Mouse (Mus musculus) MEL (cell line): ENCODE results near the gene Rnf166. TPM values are rescaled to one million over a fixed set of nuclear protein-coding genes. Genes with fewer than 3 reads are reported as not detected.

Source experiments
- DNase-seq: peaks from one replicate; pipeline ENCODE4 v3.0.0; 2011; ENCODE audit warnings: low read depth, low spot score
- H3K27ac ChIP-seq: 2 replicates; pipeline ENCODE4 v1.5.1; 2012; ENCODE audit warnings: low read depth, mild to moderate bottlenecking, control low read depth, low read length, moderate library complexity; ENCODE audit not compliant: control insufficient read depth
- H3K27me3 ChIP-seq, 2 experiments: fragments of 150-350 bp in 1 of 2; sonication (generic) in 1 of 2; 2 replicates each; pipeline ENCODE4 v1.6.1; 2012; ENCODE audit warnings: low read length in 2 of 2, mild to moderate bottlenecking in 2 of 2, improper control_type of control experiment in 1 of 2, moderate library complexity in 1 of 2; ENCODE audit not compliant: insufficient read depth in 2 of 2, control insufficient read depth in 1 of 2
- H3K36me3 ChIP-seq, 2 experiments: 2 replicates each; pipeline ENCODE4 v1.6.1; 2012 to 2014; ENCODE audit warnings: low read length in 2 of 2, improper control_type of control experiment in 1 of 2, inconsistent platforms in 1 of 2, mild to moderate bottlenecking in 1 of 2; ENCODE audit not compliant: insufficient read depth in 2 of 2, control insufficient read depth in 1 of 2
- H3K4me1 ChIP-seq, 2 experiments: fragments of 150-350 bp in 1 of 2; sonication (generic) in 1 of 2; 2 replicates each; pipeline ENCODE4 v1.6.1; 2012; ENCODE audit warnings: low read length in 2 of 2, improper control_type of control experiment in 1 of 2, mild to moderate bottlenecking in 1 of 2; ENCODE audit not compliant: insufficient read depth in 2 of 2, control insufficient read depth in 1 of 2
- H3K4me3 ChIP-seq, 2 experiments: fragments of 150-350 bp in 1 of 2; sonication (generic) in 1 of 2; 2 replicates each; pipeline ENCODE4 v1.5.1; 2012; ENCODE audit warnings: low read depth in 2 of 2, low read length in 2 of 2, mild to moderate bottlenecking in 2 of 2, moderate library complexity in 2 of 2, control low read depth in 1 of 2, improper control_type of control experiment in 1 of 2; ENCODE audit not compliant: control insufficient read depth in 1 of 2, insufficient read depth in 1 of 2
- H3K79me2 ChIP-seq: 2 replicates; pipeline ENCODE4 v1.6.1; 2012; ENCODE audit warnings: mild to moderate bottlenecking, low read length, moderate library complexity; ENCODE audit not compliant: control insufficient read depth, poor library complexity, insufficient read depth
- H3K9ac ChIP-seq: 2 replicates; pipeline ENCODE4 v1.6.1; 2012; ENCODE audit warnings: low read depth, mild to moderate bottlenecking, control low read depth, low read length, moderate library complexity; ENCODE audit not compliant: control insufficient read depth, poor library complexity, severe bottlenecking
- H3K9me3 ChIP-seq: fragments of 150-350 bp; sonication (generic); replicated peaks from 2 replicates; pipeline ENCODE4 v1.6.1; 2012; ENCODE audit warnings: mild to moderate bottlenecking, low read length, improper control_type of control experiment, moderate library complexity; ENCODE audit not compliant: insufficient read depth
- BHLHE40 ChIP-seq: IDR thresholded peaks from 2 replicates; pipeline ENCODE4 v1.6.1; 2012; ENCODE audit warnings: low read depth, mild to moderate bottlenecking, inconsistent platforms, low read length, improper control_type of control experiment, borderline replicate concordance
- ETS1 ChIP-seq: IDR thresholded peaks from 2 replicates; pipeline ENCODE4 v1.6.1; 2012; ENCODE audit warnings: low read depth, mild to moderate bottlenecking, inconsistent platforms, low read length, improper control_type of control experiment, moderate library complexity
- GABPA ChIP-seq: IDR thresholded peaks from 2 replicates; pipeline ENCODE4 v1.6.1; 2012; ENCODE audit warnings: low read depth, mild to moderate bottlenecking, inconsistent platforms, low read length, improper control_type of control experiment, moderate library complexity
- MAFK ChIP-seq: IDR thresholded peaks from 2 replicates; pipeline ENCODE4 v1.6.1; 2011; ENCODE audit warnings: low read depth, mild to moderate bottlenecking, low read length, improper control_type of control experiment, borderline replicate concordance
- MAZ ChIP-seq: IDR thresholded peaks from 2 replicates; pipeline ENCODE4 v1.6.1; 2012; ENCODE audit warnings: low read depth, mild to moderate bottlenecking, inconsistent platforms, low read length, improper control_type of control experiment
- MEF2A ChIP-seq: IDR thresholded peaks from 2 replicates; pipeline ENCODE4 v1.6.1; 2014; ENCODE audit warnings: low read depth, mild to moderate bottlenecking, inconsistent platforms, low read length, improper control_type of control experiment; ENCODE audit not compliant: poor library complexity, insufficient replicate concordance, severe bottlenecking; ENCODE audit errors: extremely low read depth
- MXI1 ChIP-seq: IDR thresholded peaks from 2 replicates; pipeline ENCODE4 v1.6.1; 2011; ENCODE audit warnings: mild to moderate bottlenecking, low read depth, low read length, improper control_type of control experiment
- MYB ChIP-seq: IDR thresholded peaks from 2 replicates; pipeline ENCODE4 v1.6.1; 2011; ENCODE audit warnings: mild to moderate bottlenecking, low read depth, low read length, improper control_type of control experiment
- POLR2A ChIP-seq, 2 experiments: IDR thresholded peaks; 2 replicates each; pipeline ENCODE4 v1.6.1; 2011 to 2012; ENCODE audit warnings: low read length in 2 of 2, mild to moderate bottlenecking in 2 of 2, control low read depth in 1 of 2, improper control_type of control experiment in 1 of 2, low read depth in 1 of 2, moderate library complexity in 1 of 2; ENCODE audit not compliant: control insufficient read depth in 1 of 2, insufficient read depth in 1 of 2, poor library complexity in 1 of 2
- POLR2AphosphoS2 ChIP-seq: IDR thresholded peaks from 2 replicates; pipeline ENCODE4 v1.6.1; 2011; ENCODE audit warnings: low read length, improper control_type of control experiment
- POLR2AphosphoS5 ChIP-seq: IDR thresholded peaks from 2 replicates; pipeline ENCODE4 v1.6.1; 2012; ENCODE audit warnings: low read depth, borderline replicate concordance, mild to moderate bottlenecking, inconsistent platforms, low read length, moderate library complexity, mixed read lengths
- USF1 ChIP-seq: IDR thresholded peaks from 2 replicates; pipeline ENCODE4 v1.6.1; 2014; ENCODE audit warnings: low read depth, mild to moderate bottlenecking, inconsistent platforms, low read length, improper control_type of control experiment, moderate library complexity
- USF2 ChIP-seq, 2 experiments: IDR thresholded peaks; 2 replicates each; pipeline ENCODE4 v1.6.1; 2011 to 2012; ENCODE audit warnings: improper control_type of control experiment in 2 of 2, low read length in 2 of 2, borderline replicate concordance in 1 of 2, inconsistent platforms in 1 of 2, low read depth in 1 of 2, mild to moderate bottlenecking in 1 of 2; ENCODE audit not compliant: insufficient read depth in 1 of 2
- ZKSCAN1 ChIP-seq: IDR thresholded peaks from 2 replicates; pipeline ENCODE4 v1.6.1; 2012; ENCODE audit warnings: low read depth, mild to moderate bottlenecking, inconsistent platforms, low read length, improper control_type of control experiment, moderate library complexity
- ZNF384 ChIP-seq: IDR thresholded peaks from 2 replicates; pipeline ENCODE4 v1.6.1; 2012; ENCODE audit warnings: low read depth, mild to moderate bottlenecking, inconsistent platforms, low read length, improper control_type of control experiment
- polyA plus RNA-seq, 2 experiments: library from polyadenylated mRNA; stranded (reverse) in 1 of 2; unstranded in 1 of 2; fragments of >175 nt in 1 of 2; fragments of >200 nt in 1 of 2; gene quantifications; 2 replicates each; pipeline versions ENCODE4 v1.2.1 to v1.2.4; 2012; ENCODE audit warnings: low replicate concordance in 2 of 2, low read depth in 1 of 2; ENCODE audit not compliant: insufficient read length in 2 of 2, insufficient read depth in 1 of 2, missing spikeins in 1 of 2
- total RNA-seq: library from RNA; depleted of rRNA; stranded (reverse); fragments of 300-350 nt; gene quantifications from 2 replicates; pipeline ENCODE4 v1.2.3, GENCODE M21; 2012

Gene Rnf166
- total and polyA plus RNA-seq, 3 experiments: 18.6 to 37.7 TPM; not detected in 1

GRCm38 (mm10) chr8:122488387-122488786, 12.5 kb upstream of the Rnf166 start:
- Histone ChIP-seq H3K9me3 (no peaks in the 10 kb centered on the region), H3K4me3 (no peak overlapping the region), H3K4me1 (no peaks in the 10 kb centered on the region), H3K27ac (no peak overlapping the region), H3K36me3 (peaks cover 0 to 2% of the 10 kb centered on the region in 2 experiments; a peak in 1 of 4 replicates), H3K27me3 (no peaks in the 10 kb centered on the region), H3K79me2 (no peaks in the 10 kb centered on the region), H3K9ac (no peak overlapping the region)
- DNase-seq: no peak
- no peak for TF ChIP-seq MEF2A
- no peak for TF ChIP-seq ZKSCAN1
- no peak for TF ChIP-seq POLR2A (IDR thresholded peaks at IDR 0.05; ENCODE audit: control insufficient read depth in 1 of 2, insufficient read depth in 1 of 2, low read depth in 1 of 2, low read length in 2 of 2, poor library complexity in 1 of 2)
- no peak for TF ChIP-seq POLR2AphosphoS2
- TF ChIP-seq ZNF384: no peak
- TF ChIP-seq MXI1: no peak
- no peak for TF ChIP-seq ETS1
- no peak for TF ChIP-seq POLR2AphosphoS5
- no peak for TF ChIP-seq USF1
- TF ChIP-seq USF2 (IDR thresholded peaks at IDR 0.05; ENCODE audit: borderline replicate concordance in 1 of 2, insufficient read depth in 1 of 2, low read depth in 1 of 2, low read length in 2 of 2): no peak
- no peak for TF ChIP-seq MAFK
- no peak for TF ChIP-seq MYB
- no peak for TF ChIP-seq MAZ
- no peak for TF ChIP-seq GABPA
- no peak for TF ChIP-seq BHLHE40

- H3K9me3 ChIP-seq: no peaks in the 10 kb centered on the region
- no peak overlapping the region for H3K4me3 ChIP-seq
- no peaks in the 10 kb centered on the region for H3K27me3 ChIP-seq
- 0 out of 2 replicates have a peak, but pooled peaks have one; percentile 2 for TF ChIP-seq POLR2AphosphoS5
- TF ChIP-seq POLR2A (IDR thresholded peaks at IDR 0.05; ENCODE audit: control insufficient read depth in 1 of 2, insufficient read depth in 1 of 2, low read depth in 1 of 2, low read length in 2 of 2, poor library complexity in 1 of 2): peak in 1 of 2 experiments; percentile 25; a peak in 2 of 4 replicates
- no peak for TF ChIP-seq USF2 (IDR thresholded peaks at IDR 0.05; ENCODE audit: borderline replicate concordance in 1 of 2, insufficient read depth in 1 of 2, low read depth in 1 of 2, low read length in 2 of 2)
- TF ChIP-seq, all 39 proteins: peak for 2
- Histone ChIP-seq H3K79me2 (no peaks in the 10 kb centered on the region), H3K4me1 (no peaks in the 10 kb centered on the region), H3K27ac (no peak overlapping the region), H3K9ac (no peak overlapping the region), H3K36me3 (peaks cover 0 to 3% of the 10 kb centered on the region in 2 experiments; a peak in 1 of 4 replicates)
- DNase-seq: no peak
Observed at GRCm38 (mm10) chr8:122484831-122485230, 9.0 kb upstream of the Rnf166 start.
